Mouse (Mus musculus): Measurements from ENCODE around the gene Zfp292. TPM values are rescaled to one million over a fixed set of nuclear protein-coding genes. Genes with fewer than 3 reads are reported as not detected.

The Zfp292 gene
- total and polyA plus RNA-seq, 3 experiments: 1.7 to 15.7 (median 14.0) TPM

- DNase-seq: no peak
- Histone ChIP-seq H3K4me3 (no peak overlapping the region), H3K79me2 (replicated peaks; ENCODE audit: control insufficient read depth, insufficient read depth, low read length) (no peaks in the 10 kb centered on the region), H3K27ac (no peak overlapping the region), H3K27me3 (ENCODE audit: control insufficient read depth, insufficient read depth, low read length) (no peaks in the 10 kb centered on the region), H3K36me3 (ENCODE audit: control insufficient read depth, insufficient read depth, low read length) (no peaks in the 10 kb centered on the region), H3K9ac (ENCODE audit: low read depth, low read length) (no peak overlapping the region), H3K4me1 (ENCODE audit: control insufficient read depth, insufficient read depth, low read length) (no peaks in the 10 kb centered on the region)
- intact Hi-C loops (cut with DNase I): loop anchor here (2.0 kb wide), 1 partner anchor 137 kb away; no protein-coding TSS in a partner anchor
- WGBS: 76% methylated on average over 2 of the region's 2 CpGs
- no peak for TF ChIP-seq EP300 (IDR thresholded peaks at IDR 0.05; ENCODE audit: insufficient read depth, low read depth, low read length)
- no peak for TF ChIP-seq POLR2A (IDR thresholded peaks at IDR 0.05; ENCODE audit: insufficient read depth, low read depth, low read length)
- TF ChIP-seq CTCF (IDR thresholded peaks at IDR 0.05): no peak
Observed at GRCm38 (mm10) chr4:34785646-34786045, 97.1 kb downstream of the Zfp292 start.

GRCm38 (mm10) chr4:34784865-34785264 lies 97.9 kb downstream of the Zfp292 start:
- Histone ChIP-seq H3K4me1 (ENCODE audit: control insufficient read depth, insufficient read depth, low read length) (no peaks in the 10 kb centered on the region), H3K27me3 (ENCODE audit: control insufficient read depth, insufficient read depth, low read length) (no peaks in the 10 kb centered on the region), H3K9ac (ENCODE audit: low read depth, low read length) (no peak overlapping the region), H3K79me2 (replicated peaks; ENCODE audit: control insufficient read depth, insufficient read depth, low read length) (no peaks in the 10 kb centered on the region), H3K4me3 (no peak overlapping the region), H3K27ac (no peak overlapping the region), H3K36me3 (ENCODE audit: control insufficient read depth, insufficient read depth, low read length) (no peaks in the 10 kb centered on the region)
- 56% methylated on average over 5 of the region's 5 CpGs for WGBS
- DNase-seq: no peak
- TF ChIP-seq CTCF (IDR thresholded peaks at IDR 0.05) (peak; percentile 61), EP300 (IDR thresholded peaks at IDR 0.05; ENCODE audit: insufficient read depth, low read depth, low read length) (no peak)
- intact Hi-C loops (cut with DNase I): loop anchor here (2.0 kb wide), 1 partner anchor 138 kb away; no protein-coding TSS in a partner anchor

- Histone ChIP-seq H3K79me2 (replicated peaks; ENCODE audit: control insufficient read depth, insufficient read depth, low read length) (no peaks in the 10 kb centered on the region), H3K4me3 (no peak overlapping the region), H3K4me1 (ENCODE audit: control insufficient read depth, insufficient read depth, low read length) (no peaks in the 10 kb centered on the region), H3K9ac (ENCODE audit: low read depth, low read length) (no peak overlapping the region), H3K27ac (no peak overlapping the region), H3K27me3 (ENCODE audit: control insufficient read depth, insufficient read depth, low read length) (no peaks in the 10 kb centered on the region), H3K36me3 (ENCODE audit: control insufficient read depth, insufficient read depth, low read length) (no peaks in the 10 kb centered on the region)
- no peak for TF ChIP-seq POLR2A (IDR thresholded peaks at IDR 0.05; ENCODE audit: insufficient read depth, low read depth, low read length)
- no peak for TF ChIP-seq EP300 (IDR thresholded peaks at IDR 0.05; ENCODE audit: insufficient read depth, low read depth, low read length)
- peak; percentile 57 for TF ChIP-seq CTCF (IDR thresholded peaks at IDR 0.05)
- WGBS: 37% methylated on average over 4 of the region's 4 CpGs
- intact Hi-C loops (cut with DNase I): no loop called here
- DNase-seq: no peak
Observed at GRCm38 (mm10) chr4:34782730-34783129, 100.0 kb downstream of the Zfp292 start.

GRCm38 (mm10) chr4:34777677-34778527 lies 104.9 kb downstream of the Zfp292 start, which contains the start of gene Smim8:
Gene Smim8, minus strand, starts transcription at chr4:34778423.
- intact Hi-C loops (cut with DNase I): loop anchor here (1.0 to 5.0 kb wide), 4 partner anchors 46 to 449 kb away; partner anchors contain the start of genes C9orf72, Cfap206 and Slc35a1
- peak within 1 kb of the TSS; percentile 73 for H3K4me3 ChIP-seq
- 4% methylated on average over 40 of the region's 40 CpGs for WGBS
- peak within 1 kb of the TSS; percentile 72 for H3K9ac ChIP-seq (ENCODE audit: low read depth, low read length)
- H3K4me1 ChIP-seq (ENCODE audit: control insufficient read depth, insufficient read depth, low read length): no peaks in the 10 kb centered on the region
- no peaks in the 10 kb centered on the region for H3K79me2 ChIP-seq (replicated peaks; ENCODE audit: control insufficient read depth, insufficient read depth, low read length)
- peak within 1 kb of the TSS; percentile 75 for H3K27ac ChIP-seq
- DNase-seq: peak; percentile 92 to 96
- H3K27me3 ChIP-seq (ENCODE audit: control insufficient read depth, insufficient read depth, low read length): no peaks in the 10 kb centered on the region
- H3K36me3 ChIP-seq (ENCODE audit: control insufficient read depth, insufficient read depth, low read length): no peaks in the 10 kb centered on the region
- TF ChIP-seq EP300 (IDR thresholded peaks at IDR 0.05; ENCODE audit: insufficient read depth, low read depth, low read length) (no peak), CTCF (IDR thresholded peaks at IDR 0.05) (peak; percentile 98), POLR2A (IDR thresholded peaks at IDR 0.05; ENCODE audit: insufficient read depth, low read depth, low read length) (peak; percentile 88)

GRCm38 (mm10) chr4:34771652-34772371 lies 110.9 kb downstream of the Zfp292 start:
- Histone ChIP-seq H3K27ac (no peak overlapping the region), H3K4me3 (no peak overlapping the region), H3K27me3 (ENCODE audit: control insufficient read depth, insufficient read depth, low read length) (no peaks in the 10 kb centered on the region), H3K79me2 (replicated peaks; ENCODE audit: control insufficient read depth, insufficient read depth, low read length) (no peaks in the 10 kb centered on the region), H3K4me1 (ENCODE audit: control insufficient read depth, insufficient read depth, low read length) (no peaks in the 10 kb centered on the region), H3K36me3 (ENCODE audit: control insufficient read depth, insufficient read depth, low read length) (no peaks in the 10 kb centered on the region), H3K9ac (ENCODE audit: low read depth, low read length) (no peak overlapping the region)
- 36% methylated on average over 8 of the region's 8 CpGs for WGBS
- intact Hi-C loops (cut with DNase I): no loop called here
- DNase-seq: no peak
- TF ChIP-seq EP300 (IDR thresholded peaks at IDR 0.05; ENCODE audit: insufficient read depth, low read depth, low read length) (no peak), POLR2A (IDR thresholded peaks at IDR 0.05; ENCODE audit: insufficient read depth, low read depth, low read length) (no peak), CTCF (IDR thresholded peaks at IDR 0.05) (no peak)

Data from heart, adult 2 months (tissue).